Mouse (Mus musculus) brain, embryonic 14.5 days (tissue): Measurements from ENCODE around the gene Prps1.

Source experiments
- CTCF ChIP-seq: fragments of 200-500 bp; IDR thresholded peaks from 2 replicates; pipeline ENCODE4 v1.5.1; 2012; ENCODE audit warnings: inconsistent platforms, mild to moderate bottlenecking, moderate library complexity, borderline replicate concordance; ENCODE audit not compliant: insufficient read depth, insufficient read length; ENCODE audit errors: extremely low read depth
- POLR2A ChIP-seq: fragments of 200-500 bp; IDR thresholded peaks from 2 replicates; pipeline ENCODE4 v1.6.1; 2012; ENCODE audit warnings: mild to moderate bottlenecking, inconsistent platforms, borderline replicate concordance; ENCODE audit not compliant: poor library complexity, insufficient read depth, insufficient read length, severe bottlenecking; ENCODE audit errors: extremely low read depth

DNA sequence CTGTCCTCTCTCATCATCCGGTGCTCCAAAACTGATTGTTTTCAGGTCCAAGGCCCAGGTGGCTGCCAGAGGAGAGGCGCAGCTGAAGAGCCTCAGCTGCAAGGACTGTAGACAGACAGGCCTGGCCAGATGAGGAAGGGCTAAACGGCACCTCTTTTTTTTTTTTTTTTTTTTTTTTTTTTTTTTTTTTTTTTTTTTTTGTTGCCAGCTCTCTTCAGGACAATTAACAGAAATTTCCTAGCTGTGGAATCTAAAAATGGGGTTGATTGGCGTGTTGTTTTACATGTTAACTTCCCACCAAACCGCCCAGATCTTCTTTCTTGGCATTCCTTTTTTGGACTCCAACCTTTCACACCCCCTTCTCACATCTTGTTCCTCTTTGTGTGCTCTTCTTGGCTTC lies 26.4 kb upstream of the Prps1 start:
- TF ChIP-seq CTCF (no peak), POLR2A (no peak)
